Mouse (Mus musculus) heart, postnatal 25 days (tissue): ENCODE data around the gene Gm2000. TPM values are rescaled to one million over a fixed set of nuclear protein-coding genes. Genes with fewer than 3 reads are reported as not detected.
"Not testable (repeated sequence)": the region's sequence is repeated elsewhere in the genome, so short reads cannot be mapped to it uniquely, and the experiment has no call there.

Experiments
- DNase-seq: peaks from one replicate; pipeline ENCODE4 v3.0.0; 2022; ENCODE audit warnings: low spot score
- intact Hi-C: fragments of 180-260 bp; cut with DNase I; formaldehyde crosslinking; loops from one replicate; pipeline ENCODE4 v1.15.1; 2025
- total RNA-seq, 2 experiments: library from RNA; stranded (reverse); gene quantifications; 2 replicates each; pipeline ENCODE4 v1.2.3; 2021

Gene Gm2000
- total RNA-seq: 100 to 1,000 TPM; 384 to 421 TPM

- DNase-seq: no peak
- intact Hi-C loops: no loop called here
Observed at GRCm38 (mm10) chr1:156365740-156366139, at the start of gene Gm2000. Gene Gm2000, plus strand, starts transcription at chr1:156366040.

GRCm38 (mm10) chr1:156323126-156323525 is 42.7 kb upstream of the Gm2000 start:
- DNase-seq: no peak
- intact Hi-C loops: no loop called here

DNA sequence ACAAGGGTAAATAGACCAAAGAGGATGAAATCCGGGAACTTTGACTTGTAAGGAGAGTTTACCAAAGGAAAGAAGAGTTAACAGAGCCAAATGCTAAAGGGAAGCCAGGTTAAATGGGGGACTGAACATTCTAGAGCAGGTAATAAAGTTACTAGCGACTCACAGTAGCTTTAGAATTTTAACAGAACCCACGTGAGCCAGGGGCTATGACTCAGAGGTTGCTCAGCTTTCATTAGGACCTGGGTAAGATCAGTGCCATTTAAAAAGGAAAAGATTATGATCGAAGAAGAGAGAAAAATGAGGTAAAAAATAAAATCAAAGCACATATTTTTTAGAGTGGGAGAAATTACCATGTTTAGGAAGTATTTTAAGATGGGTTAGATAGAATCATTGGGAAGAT is 25.0 kb upstream of the Gm2000 start:
- no peak for DNase-seq
- intact Hi-C loops: no loop called here

- intact Hi-C loops: no loop called here
- DNase-seq: no peak
Observed at GRCm38 (mm10) chr1:156344433-156344832, 21.4 kb upstream of the Gm2000 start.

GRCm38 (mm10) chr1:156345633-156346032 is 20.2 kb upstream of the Gm2000 start:
- DNase-seq: no peak
- intact Hi-C loops: no loop called here

GRCm38 (mm10) chr1:156349031-156349430 is 16.8 kb upstream of the Gm2000 start:
- intact Hi-C loops: no loop called here
- no peak for DNase-seq

DNA sequence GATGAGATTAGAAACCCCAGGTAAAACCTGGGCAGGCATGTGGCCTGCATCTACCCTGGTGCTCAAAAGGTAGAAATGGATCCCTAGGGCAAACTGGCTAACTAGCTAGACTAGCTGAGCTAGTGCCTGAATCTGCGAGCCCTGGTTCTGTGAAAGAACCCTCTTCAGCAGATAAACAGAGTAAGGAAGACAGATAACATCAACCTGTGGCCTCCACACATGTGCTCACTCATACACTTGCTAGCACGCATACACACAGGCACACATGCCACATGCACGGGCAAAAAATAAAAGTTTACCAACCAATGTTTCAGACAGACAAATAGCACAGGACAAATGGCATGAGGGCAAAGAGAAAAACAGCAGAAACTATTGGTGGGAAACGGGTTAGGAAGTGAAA is 15.4 kb upstream of the Gm2000 start:
- DNase-seq: no peak
- intact Hi-C loops: no loop called here

GRCm38 (mm10) chr1:156352466-156352865 is 13.4 kb upstream of the Gm2000 start:
- intact Hi-C loops: no loop called here
- no peak for DNase-seq

GRCm38 (mm10) chr1:156381217-156381616 is 15.4 kb downstream of the Gm2000 start:
- intact Hi-C loops: no loop called here
- no peak for DNase-seq

GRCm38 (mm10) chr1:156386232-156386631 is 20.4 kb downstream of the Gm2000 start:
- intact Hi-C loops: no loop called here
- DNase-seq: no peak

GRCm38 (mm10) chr1:156386880-156387279 is 21.0 kb downstream of the Gm2000 start:
- no peak for DNase-seq
- intact Hi-C loops: no loop called here

- intact Hi-C loops: no loop called here
- no peak for DNase-seq
Observed at GRCm38 (mm10) chr1:156393148-156393547, 27.3 kb downstream of the Gm2000 start.

GRCm38 (mm10) chr1:156400159-156400558 is 34.3 kb downstream of the Gm2000 start:
- intact Hi-C loops, DNase-seq: not testable (repeated sequence)

GRCm38 (mm10) chr1:156402491-156402890 is 36.7 kb downstream of the Gm2000 start:
- no peak for DNase-seq
- intact Hi-C loops: no loop called here

DNA sequence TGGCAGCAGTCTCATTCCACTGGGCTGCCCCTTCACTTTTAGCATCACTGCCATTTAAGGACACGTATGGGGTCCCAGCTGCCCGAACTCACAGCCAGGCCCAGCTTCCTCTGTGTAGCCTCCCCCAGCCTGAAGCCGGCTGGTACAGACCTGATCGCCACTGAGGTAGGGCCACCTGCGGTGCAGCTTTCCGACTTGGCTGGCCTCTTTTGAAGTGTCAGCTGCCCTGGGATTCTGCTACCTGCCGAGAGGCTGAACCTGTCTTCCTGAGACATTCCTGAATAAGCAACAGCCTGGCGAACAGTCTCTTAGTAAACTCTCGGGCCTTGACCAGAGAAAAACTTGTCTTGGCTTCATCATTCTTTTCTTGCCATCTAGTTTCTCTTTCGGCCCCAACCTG is 37.4 kb downstream of the Gm2000 start:
- DNase-seq: no peak
- intact Hi-C loops: no loop called here

DNA sequence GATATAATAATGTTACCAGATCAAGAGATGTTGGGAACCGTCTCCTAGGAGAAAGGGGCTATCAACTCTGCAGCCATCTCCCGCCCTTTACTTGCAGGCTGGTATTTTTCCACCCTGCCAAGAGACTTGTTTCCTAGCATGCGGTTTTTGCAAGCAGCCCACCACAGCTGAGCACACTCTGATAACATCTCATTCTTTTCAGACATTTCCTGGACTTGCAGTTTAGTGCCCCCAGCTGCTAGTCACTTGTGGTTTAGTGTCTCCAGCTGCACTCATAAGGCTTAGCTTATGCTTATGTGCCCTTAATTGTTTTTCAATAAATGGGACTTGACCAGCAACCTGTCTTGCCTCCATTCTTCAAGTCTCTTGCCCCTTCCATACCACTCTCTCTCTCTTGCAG is 42.2 kb downstream of the Gm2000 start:
- intact Hi-C loops: no loop called here
- DNase-seq: no peak

DNA sequence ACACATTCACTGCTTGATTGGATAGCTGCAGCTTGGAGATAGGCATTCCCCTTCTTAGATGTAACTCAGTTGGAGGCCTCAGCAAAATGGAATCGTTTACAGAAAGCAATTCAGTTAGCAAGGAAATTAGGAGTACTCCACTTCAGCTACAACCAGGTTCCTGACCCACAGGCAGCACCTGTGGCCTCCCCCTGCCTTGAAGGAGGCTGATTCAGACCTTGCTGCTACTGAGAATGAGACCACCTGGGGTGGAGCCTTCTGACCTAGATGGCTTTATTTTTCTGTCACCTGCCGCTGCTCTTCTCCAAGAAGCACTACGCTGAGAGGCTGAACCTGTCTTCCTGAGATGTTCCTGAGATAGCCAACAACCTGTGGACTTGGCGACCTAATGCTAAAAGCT is 42.7 kb downstream of the Gm2000 start:
- no peak for DNase-seq
- intact Hi-C loops: no loop called here

Other genes with a start within 250 kb of the Gm2000 start
- under 1 TPM in 1 of 2 experiments, not detected in 1; 0.06 TPM for gene Fam163a, start 161.0 kb upstream of the Gm2000 start, total RNA-seq
- gene Tdrd5, start 62.4 kb upstream of the Gm2000 start, total RNA-seq: not detected
- gene Nphs2, start 55.3 kb upstream of the Gm2000 start, total RNA-seq: not detected
- gene Axdnd1, start 55.1 kb downstream of the Gm2000 start, total RNA-seq: not detected
- gene Soat1, start 108.3 kb downstream of the Gm2000 start, total RNA-seq: 10 to 100 TPM in 1 of 2 experiments, 1 to 10 TPM in 1; 7.1 to 11.7 TPM
- gene Gm10031, start 158.0 kb downstream of the Gm2000 start, total RNA-seq: 10 to 100 TPM; 47.4 to 53.4 TPM
- 10 to 100 TPM; 19.7 to 23.5 TPM for gene Abl2, start 192.7 kb downstream of the Gm2000 start, total RNA-seq